In the genomic region with DNA sequence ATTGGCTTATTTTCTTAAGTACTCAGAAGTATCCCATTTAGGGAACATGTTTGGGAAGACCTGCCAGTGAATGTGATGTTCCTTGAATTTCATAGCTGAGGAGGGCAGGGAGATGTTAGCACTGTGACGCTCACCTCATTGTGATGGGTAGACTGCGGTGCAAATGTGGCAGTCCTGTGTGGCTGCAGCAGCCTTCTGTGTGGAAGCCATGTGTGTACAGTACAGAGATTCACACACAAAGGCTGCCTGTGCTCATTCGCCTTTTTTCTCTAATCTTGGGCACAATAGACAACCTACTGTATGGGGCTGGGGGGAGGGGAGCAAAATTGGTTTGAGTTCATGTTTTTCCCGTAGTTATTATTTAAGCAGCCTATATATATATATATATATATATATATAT, we compare ENCODE assay signal across 15 mouse cellular contexts. TPM values are rescaled to one million over a fixed set of nuclear protein-coding genes. Genes with fewer than 3 reads are reported as not detected.
DNase-seq lines count a peak whose midpoint lies in the region; ATAC-seq and TF ChIP-seq lines count a peak whose summit lies in the region.
"Had no signal": no experiment of that assay in that cellular context is flagged by ENCODE, and none has a peak within 500 bp of the region (broad histone marks: within the 10 kb centered on the region; RNA-seq: fewer than 3 reads in every experiment).

No protein-coding gene starts in this region.

- TF ChIP-seq CTCF in liver, embryonic 14.5 days (IDR thresholded peaks at IDR 0.05; ENCODE audit: low read depth), result no peak
- no peak for TF ChIP-seq CTCF in liver, postnatal 0 days (IDR thresholded peaks at IDR 0.05; ENCODE audit: low read depth)
- TF ChIP-seq CTCF in midbrain, postnatal 0 days (IDR thresholded peaks at IDR 0.05), result no peak

- no peak overlapping the region for H3K9ac ChIP-seq in liver, embryonic 14.5 days (replicated peaks)
- H3K9ac ChIP-seq in liver, postnatal 0 days (replicated peaks), result no peak overlapping the region
- H3K9ac ChIP-seq in embryonic facial prominence, embryonic 13.5 days, result no peak overlapping the region
- peak overlapping the region; percentile 58 for H3K9ac ChIP-seq in forebrain, embryonic 16.5 days (replicated peaks; ENCODE audit: low read depth, low read length)
- 0 out of 2 replicates have a peak overlapping the region, but pooled peaks have one; percentile 29 for H3K9ac ChIP-seq in midbrain, postnatal 0 days (replicated peaks; ENCODE audit: low read length, poor library complexity, severe bottlenecking)

- peaks cover 0 to 17% of the 10 kb centered on the region in 2 experiments; a peak in 3 of 4 replicates for H3K4me1 ChIP-seq in liver, embryonic 14.5 days (replicated peaks; ENCODE audit: control insufficient read depth in 2 of 2, insufficient read depth in 2 of 2, low read length in 1 of 2)
- peaks cover 21% of the 10 kb centered on the region for H3K4me1 ChIP-seq in liver, postnatal 0 days (ENCODE audit: insufficient read depth)
- H3K4me1 ChIP-seq in embryonic facial prominence, embryonic 13.5 days, result peaks cover 60% of the 10 kb centered on the region
- peaks cover 58% of the 10 kb centered on the region for H3K4me1 ChIP-seq in forebrain, embryonic 16.5 days (replicated peaks; ENCODE audit: control insufficient read depth, insufficient read depth, low read length)
- no peaks in the 10 kb centered on the region for H3K4me1 ChIP-seq in midbrain, postnatal 0 days (ENCODE audit: insufficient read depth, low read length)

- no peak overlapping the region for H3K4me3 ChIP-seq in liver, embryonic 14.5 days (ENCODE audit: insufficient read depth in 1 of 2, low read depth in 2 of 2, low read length in 2 of 2)
- H3K4me3 ChIP-seq in liver, postnatal 0 days (ENCODE audit: low read depth, low read length), result no peak overlapping the region
- no peak overlapping the region for H3K4me3 ChIP-seq in embryonic facial prominence, embryonic 13.5 days
- H3K4me3 ChIP-seq in forebrain, embryonic 16.5 days (replicated peaks; ENCODE audit: low read length), result peak overlapping the region; percentile 30
- peak overlapping the region; percentile 17; the same call in 1 of the 2 replicates for H3K4me3 ChIP-seq in midbrain, postnatal 0 days (ENCODE audit: low read depth, low read length)
- H3K4me3 ChIP-seq: myocyte had no signal

- no peak overlapping the region for H3K27ac ChIP-seq in liver, embryonic 14.5 days
- H3K27ac ChIP-seq in liver, postnatal 0 days (ENCODE audit: low read depth), result no peak overlapping the region
- H3K27ac ChIP-seq in embryonic facial prominence, embryonic 13.5 days, result no peak overlapping the region
- peak overlapping the region; percentile 89 for H3K27ac ChIP-seq in forebrain, embryonic 16.5 days (ENCODE audit: low read length)
- H3K27ac ChIP-seq in midbrain, postnatal 0 days (ENCODE audit: low read depth, low read length), result peak overlapping the region; percentile 65; the same call in 1 of the 2 replicates

- no peak for TF ChIP-seq EP300 in liver, embryonic 14.5 days (IDR thresholded peaks at IDR 0.05; ENCODE audit: low read depth)
- no peak for TF ChIP-seq EP300 in liver, postnatal 0 days (IDR thresholded peaks at IDR 0.05; ENCODE audit: low read depth)

- DNase-seq in liver, embryonic 14.5 days (ENCODE audit: low read depth in 3 of 3, low spot score in 3 of 3), result no peak
- DNase-seq in liver, postnatal 0 days, result no peak
- DNase-seq in midbrain, postnatal 0 days (ENCODE audit: low spot score), result no peak
- no peak for DNase-seq in kidney, postnatal 14 days
- no peak for DNase-seq in ovary, postnatal 14 days (ENCODE audit: low spot score)
- DNase-seq: adrenal gland, postnatal 10 days; heart, postnatal 10 days; kidney, adult 8-10 months; left cerebral cortex, postnatal 4 days; thymus, postnatal 4 days had no signal

- no peaks in the 10 kb centered on the region for H3K9me3 ChIP-seq in liver, embryonic 14.5 days (ENCODE audit: control insufficient read depth, low read length)
- no peaks in the 10 kb centered on the region for H3K9me3 ChIP-seq in liver, postnatal 0 days (ENCODE audit: low read length)
- H3K9me3 ChIP-seq in embryonic facial prominence, embryonic 13.5 days, result no peaks in the 10 kb centered on the region
- no peaks in the 10 kb centered on the region for H3K9me3 ChIP-seq in forebrain, embryonic 16.5 days (ENCODE audit: control insufficient read depth, low read length)
- H3K9me3 ChIP-seq in midbrain, postnatal 0 days (ENCODE audit: low read length), result no peaks in the 10 kb centered on the region

- no peak for ATAC-seq in liver, embryonic 14.5 days (ENCODE audit: insufficient read depth)
- no peak for ATAC-seq in liver, postnatal 0 days
- no peak for ATAC-seq in embryonic facial prominence, embryonic 13.5 days (ENCODE audit: insufficient number of reproducible peaks, insufficient read depth, low FRiP score, low TSS enrichment, low read depth)
- no peak for ATAC-seq in forebrain, embryonic 16.5 days
- ATAC-seq in midbrain, postnatal 0 days (ENCODE audit: low FRiP score), result no peak

- WGBS in liver, embryonic 14.5 days (ENCODE audit: insufficient replicate concordance), result 73% methylated on average over 4 of the region's 4 CpGs
- 76% methylated on average over 4 of the region's 4 CpGs for WGBS in liver, postnatal 0 days (ENCODE audit: insufficient replicate concordance)
- 39% methylated on average over 4 of the region's 4 CpGs for WGBS in embryonic facial prominence, embryonic 13.5 days
- WGBS in forebrain, embryonic 16.5 days, result 12% methylated on average over 4 of the region's 4 CpGs
- WGBS in midbrain, postnatal 0 days, result 44% methylated on average over 4 of the region's 4 CpGs

- peaks cover 43% of the 10 kb centered on the region for H3K36me3 ChIP-seq in liver, embryonic 14.5 days (replicated peaks; ENCODE audit: control insufficient read depth, insufficient read depth, low read depth)
- H3K36me3 ChIP-seq in liver, postnatal 0 days (replicated peaks; ENCODE audit: insufficient read depth, low read length), result peaks cover 16% of the 10 kb centered on the region
- peaks cover 43% of the 10 kb centered on the region for H3K36me3 ChIP-seq in embryonic facial prominence, embryonic 13.5 days
- H3K36me3 ChIP-seq in forebrain, embryonic 16.5 days (ENCODE audit: control insufficient read depth, insufficient read depth), result peaks cover 15% of the 10 kb centered on the region
- H3K36me3 ChIP-seq in midbrain, postnatal 0 days (ENCODE audit: insufficient read depth, low read length), result peaks cover 4% of the 10 kb centered on the region; the same call in 1 of the 2 replicates

- peak overlapping the region; percentile 91; the same call in 1 of the 2 replicates for H3K4me2 ChIP-seq in liver, embryonic 14.5 days (ENCODE audit: low read depth)
- H3K4me2 ChIP-seq in liver, postnatal 0 days (ENCODE audit: low read depth, low read length), result no peak overlapping the region
- H3K4me2 ChIP-seq in embryonic facial prominence, embryonic 13.5 days, result peak overlapping the region; percentile 44
- peak overlapping the region; percentile 67 for H3K4me2 ChIP-seq in forebrain, embryonic 16.5 days (ENCODE audit: low read length)
- peak overlapping the region; percentile 44 for H3K4me2 ChIP-seq in midbrain, postnatal 0 days (ENCODE audit: low read depth, low read length, poor library complexity, severe bottlenecking)

- no peaks in the 10 kb centered on the region for H3K27me3 ChIP-seq in liver, embryonic 14.5 days (ENCODE audit: control insufficient read depth, insufficient read depth, low read length)
- peaks cover 17% of the 10 kb centered on the region; the same call in 1 of the 2 replicates for H3K27me3 ChIP-seq in liver, postnatal 0 days (ENCODE audit: insufficient read depth, low read length)
- no peaks in the 10 kb centered on the region for H3K27me3 ChIP-seq in embryonic facial prominence, embryonic 13.5 days
- H3K27me3 ChIP-seq in forebrain, embryonic 16.5 days (replicated peaks; ENCODE audit: control insufficient read depth, insufficient read depth, low read length), result no peaks in the 10 kb centered on the region
- no peaks in the 10 kb centered on the region for H3K27me3 ChIP-seq in midbrain, postnatal 0 days (ENCODE audit: insufficient read depth, low read length)

RNA-seq across cellular contexts. Expression of a gene that starts 6.7 kb away (rescaled TPM):
- 10.9 and 13.0 TPM in 2 replicates for polyA plus RNA-seq in liver, embryonic 14.5 days (2012; rRNA removed)
- 29.4 and 33.0 TPM in 2 replicates for polyA plus RNA-seq in liver, embryonic 14.5 days (2014; fragmentation: Nextera tagmentation; extraction: Ambion mirVana)
- polyA plus RNA-seq in liver, postnatal 0 days (2015; fragmentation: Nextera tagmentation; extraction: Ambion mirVana), result 6.6 and 10.3 TPM in 2 replicates
- 70.0 and 79.1 TPM in 2 replicates for polyA plus RNA-seq in embryonic facial prominence, embryonic 13.5 days (2015; fragmentation: Nextera tagmentation; extraction: Ambion mirVana)
- 236 and 244 TPM in 2 replicates for polyA plus RNA-seq in forebrain, embryonic 16.5 days (2015; fragmentation: Nextera tagmentation; extraction: Ambion mirVana)
- total RNA-seq in midbrain, postnatal 0 days (2014; rRNA removed), result 40.9 and 44.6 TPM in 2 replicates
- polyA plus RNA-seq in midbrain, postnatal 0 days (2015; fragmentation: Nextera tagmentation; extraction: Ambion mirVana), result 80.9 and 85.4 TPM in 2 replicates
- polyA plus RNA-seq: myocyte had no signal

RNA-seq across cellular contexts. Expression of a gene that starts 9.7 kb away (rescaled TPM):
- polyA plus RNA-seq in liver, embryonic 14.5 days (2012; rRNA removed), result not detected in 2 replicates
- not detected in 2 replicates for polyA plus RNA-seq in liver, embryonic 14.5 days (2014; fragmentation: Nextera tagmentation; extraction: Ambion mirVana)
- polyA plus RNA-seq in liver, postnatal 0 days (2015; fragmentation: Nextera tagmentation; extraction: Ambion mirVana), result not detected in 2 replicates
- polyA plus RNA-seq in embryonic facial prominence, embryonic 13.5 days (2015; fragmentation: Nextera tagmentation; extraction: Ambion mirVana), result not detected in 2 replicates
- polyA plus RNA-seq in forebrain, embryonic 16.5 days (2015; fragmentation: Nextera tagmentation; extraction: Ambion mirVana), result not detected in 2 replicates
- not detected in 2 replicates for total RNA-seq in midbrain, postnatal 0 days (2014; rRNA removed)
- polyA plus RNA-seq in midbrain, postnatal 0 days (2015; fragmentation: Nextera tagmentation; extraction: Ambion mirVana), result 0.38 TPM in 1 of 2 replicates, not detected in the other
- total RNA-seq: adrenal gland, postnatal 10 days; common myeloid progenitor, adult 5-6 weeks; heart, postnatal 10 days had no signal
- polyA plus RNA-seq: gonadal fat pad, adult 2 months; myocyte had no signal

Comparison
In these comparisons a context has a peak if more than half of its experiments do, and no peak if none do; other contexts are left out.
1. H3K27ac ChIP-seq: peak in forebrain, embryonic 16.5 days (single experiment) and midbrain, postnatal 0 days (single experiment); none in liver, embryonic 14.5 days (single experiment), liver, postnatal 0 days (single experiment) and embryonic facial prominence, embryonic 13.5 days (single experiment).
2. H3K4me3 ChIP-seq: peak in forebrain, embryonic 16.5 days (single experiment) and midbrain, postnatal 0 days (single experiment); none in liver, embryonic 14.5 days (0 of 2), liver, postnatal 0 days (single experiment) and embryonic facial prominence, embryonic 13.5 days (single experiment).
3. H3K9ac ChIP-seq: peak in forebrain, embryonic 16.5 days (single experiment) and midbrain, postnatal 0 days (single experiment); none in liver, embryonic 14.5 days (single experiment), liver, postnatal 0 days (single experiment) and embryonic facial prominence, embryonic 13.5 days (single experiment).